Mouse (Mus musculus) CD4-positive, CD25-positive, alpha-beta regulatory T cell, adult 4 months (primary cell): ENCODE measurements around the gene Scfd2. TPM values are rescaled to one million over a fixed set of nuclear protein-coding genes. Genes with fewer than 3 reads are reported as not detected.
A peak's percentile ranks its signal among the peaks of the same experiment; 100 is the strongest.

Source experiments
- ATAC-seq: one replicate; pipeline ENCODE4 v1.8.0; 2017
- polyA plus RNA-seq, 2 experiments: library from polyadenylated mRNA; unstranded; fragments of 100-300 nt; shearing (Covaris generic); gene quantifications; one replicate each; pipeline ENCODE4 v1.2.1; 2017

Gene Scfd2
- polyA plus RNA-seq, 2 experiments from 2014 or later: 18.6 to 20.9 TPM

DNA sequence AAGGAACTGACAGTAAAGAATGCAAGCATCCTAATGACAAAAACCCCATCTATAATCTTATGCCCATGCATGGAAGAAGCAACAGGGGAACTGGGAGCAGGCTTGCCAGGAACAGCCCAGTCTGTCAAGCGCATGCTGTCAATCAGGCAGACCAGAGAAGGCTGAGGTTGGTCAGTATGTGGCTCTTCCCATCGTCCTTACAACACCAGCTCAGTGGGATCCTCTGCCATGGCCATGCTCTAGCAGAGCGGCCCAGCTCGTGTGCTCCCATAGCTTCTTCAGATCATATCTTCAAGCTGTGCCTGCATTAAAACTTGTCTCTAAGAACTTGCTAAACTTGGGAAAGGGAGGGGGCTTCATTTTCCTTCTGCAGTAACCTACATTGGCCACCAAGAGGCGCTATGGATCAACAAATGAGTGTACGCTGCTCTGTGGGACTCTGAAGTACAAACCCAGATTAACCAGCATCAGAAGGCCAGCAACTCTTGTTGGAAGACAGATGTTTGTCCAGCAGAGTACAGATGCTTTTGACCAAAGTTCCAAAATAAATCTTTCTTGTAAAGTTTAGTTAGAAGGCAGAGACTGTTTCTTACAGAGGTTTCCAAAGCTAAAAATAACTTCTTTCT, 220.2 kb downstream of the Scfd2 start:
- ATAC-seq: peak; percentile 47

DNA sequence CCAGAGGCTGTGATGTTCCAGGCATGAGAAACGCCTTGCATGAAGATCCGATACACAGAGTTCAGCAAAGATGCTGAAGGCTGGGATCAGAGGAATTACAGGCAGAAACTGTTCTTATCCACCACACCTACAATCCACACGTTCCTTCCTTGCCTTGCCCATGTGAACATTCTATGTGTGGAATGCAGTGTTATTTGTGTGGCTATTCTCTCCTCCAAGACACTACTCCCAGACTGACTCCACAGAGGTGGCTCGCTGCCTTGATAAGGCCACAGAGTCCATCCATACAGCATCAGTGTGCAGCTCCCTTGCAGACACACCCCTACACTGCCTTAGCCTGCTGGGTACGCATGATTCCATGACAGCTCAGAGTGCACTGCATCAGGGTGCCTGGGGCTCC, 221.5 kb downstream of the Scfd2 start:
- no peak for ATAC-seq

GRCm38 (mm10) chr5:74307242-74307641, 224.3 kb downstream of the Scfd2 start:
- no peak for ATAC-seq

GRCm38 (mm10) chr5:74305533-74306189, 225.9 kb downstream of the Scfd2 start:
- no peak for ATAC-seq

- ATAC-seq: no peak
Measured at GRCm38 (mm10) chr5:74304767-74305166, 226.8 kb downstream of the Scfd2 start.

GRCm38 (mm10) chr5:74302331-74302730, 229.2 kb downstream of the Scfd2 start:
- ATAC-seq: no peak

DNA sequence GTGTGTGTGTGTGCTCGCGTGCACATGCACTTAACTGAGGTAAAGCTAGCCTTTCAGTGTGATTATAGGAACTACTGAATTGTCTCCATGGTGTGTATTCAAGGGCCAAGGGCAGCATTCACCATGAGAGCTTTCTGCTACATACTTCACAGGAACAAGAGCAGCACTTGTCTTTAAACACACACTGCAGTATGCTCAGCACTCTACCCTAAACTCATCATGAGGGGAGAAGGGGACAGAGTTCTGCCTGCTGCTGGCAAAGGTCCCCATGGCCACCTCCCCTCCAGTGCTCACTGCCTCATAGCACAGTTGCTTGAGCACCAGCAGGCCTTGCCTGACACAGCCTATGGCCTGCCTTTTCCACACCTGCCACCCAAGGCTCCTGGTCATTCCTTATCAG, 230.1 kb downstream of the Scfd2 start:
- ATAC-seq: no peak

- ATAC-seq: no peak
Measured at GRCm38 (mm10) chr5:74300931-74301330, 230.6 kb downstream of the Scfd2 start.

- ATAC-seq: no peak
Measured at GRCm38 (mm10) chr5:74300140-74300539, 231.4 kb downstream of the Scfd2 start.

- ATAC-seq: no peak
Measured at GRCm38 (mm10) chr5:74297113-74297512, 234.4 kb downstream of the Scfd2 start.

GRCm38 (mm10) chr5:74296096-74296495, 235.5 kb downstream of the Scfd2 start:
- no peak for ATAC-seq

- ATAC-seq: no peak
Measured at GRCm38 (mm10) chr5:74293513-74293912, 238.0 kb downstream of the Scfd2 start.

DNA sequence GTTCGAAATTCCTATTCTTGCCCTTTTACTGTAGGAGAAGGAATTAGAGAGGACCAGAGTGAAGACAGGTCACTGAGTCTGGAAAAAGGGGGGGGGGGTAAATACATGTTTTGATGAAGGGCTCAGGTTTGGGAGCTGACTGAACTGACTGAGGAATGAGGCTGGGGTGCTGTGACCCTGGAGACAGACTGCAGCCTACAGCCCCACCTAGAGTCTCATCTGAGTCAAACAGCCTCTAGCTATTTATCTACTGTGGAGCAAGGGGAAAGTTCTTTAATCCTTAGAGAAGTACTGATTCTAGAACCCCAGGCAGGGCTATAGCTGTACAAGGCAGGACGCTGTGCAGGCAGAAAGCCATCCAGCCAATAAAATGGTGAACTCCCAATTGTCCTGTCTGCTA, 239.5 kb downstream of the Scfd2 start:
- ATAC-seq: no peak

GRCm38 (mm10) chr5:74291575-74291974, 240.0 kb downstream of the Scfd2 start:
- no peak for ATAC-seq

DNA sequence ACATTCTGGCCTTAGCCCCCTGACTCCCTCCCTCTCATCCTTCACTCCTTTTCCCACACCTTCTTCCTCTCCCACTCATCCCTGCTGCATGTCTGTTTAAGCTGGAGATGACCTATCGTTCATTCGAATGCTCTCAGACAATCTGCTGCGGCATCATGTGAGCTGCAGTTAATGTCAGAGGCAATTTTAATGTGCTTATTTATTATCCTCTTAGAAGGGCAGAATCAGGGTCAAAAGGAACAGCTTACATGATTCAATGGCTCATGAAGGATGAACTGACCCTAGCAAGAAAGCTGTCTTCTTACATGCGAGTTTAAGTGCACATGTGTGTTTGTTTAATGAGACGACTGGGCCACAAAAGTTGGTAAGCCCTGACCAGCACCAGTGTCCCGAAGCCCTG, 241.6 kb downstream of the Scfd2 start:
- ATAC-seq: no peak

DNA sequence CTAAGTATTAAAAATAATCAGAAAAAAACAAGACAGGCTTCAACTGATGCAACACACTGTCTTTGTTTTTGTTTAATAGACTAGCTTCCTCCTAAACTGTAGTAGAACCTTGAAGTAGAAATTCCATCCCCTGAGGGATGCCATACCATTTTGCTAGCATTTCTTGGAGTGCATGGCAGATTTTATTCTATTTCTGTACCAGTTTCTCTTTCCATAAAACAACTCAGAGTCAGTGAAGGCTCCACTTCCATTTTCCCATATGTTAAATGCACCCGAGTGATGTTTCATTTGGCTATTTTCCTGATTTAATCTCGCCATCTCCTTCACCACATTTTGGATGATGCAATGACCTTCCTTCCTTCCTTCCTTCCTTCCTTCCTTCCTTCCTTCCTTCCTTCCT, 243.4 kb downstream of the Scfd2 start:
- ATAC-seq: no peak

- no peak for ATAC-seq
Measured at GRCm38 (mm10) chr5:74286301-74286700, 245.3 kb downstream of the Scfd2 start.

DNA sequence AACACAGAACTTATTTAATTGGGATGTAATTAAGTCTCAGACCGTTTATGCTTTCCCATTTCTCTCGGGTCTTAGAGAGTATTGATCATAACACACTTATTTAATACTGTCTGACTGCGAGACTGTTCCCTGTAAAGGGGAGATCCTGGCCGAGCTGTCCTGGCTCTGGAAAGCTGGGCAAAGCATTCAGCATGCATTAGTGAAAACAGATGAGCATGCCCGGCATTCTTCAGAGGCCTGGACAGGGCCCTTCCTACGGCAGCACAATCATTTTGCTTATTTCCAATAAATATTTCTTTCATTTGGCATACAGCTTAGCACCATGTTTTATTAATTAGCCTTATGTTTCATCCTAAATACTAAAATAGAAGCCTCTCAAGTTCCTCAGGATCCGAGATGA, 245.8 kb downstream of the Scfd2 start:
- ATAC-seq: no peak

DNA sequence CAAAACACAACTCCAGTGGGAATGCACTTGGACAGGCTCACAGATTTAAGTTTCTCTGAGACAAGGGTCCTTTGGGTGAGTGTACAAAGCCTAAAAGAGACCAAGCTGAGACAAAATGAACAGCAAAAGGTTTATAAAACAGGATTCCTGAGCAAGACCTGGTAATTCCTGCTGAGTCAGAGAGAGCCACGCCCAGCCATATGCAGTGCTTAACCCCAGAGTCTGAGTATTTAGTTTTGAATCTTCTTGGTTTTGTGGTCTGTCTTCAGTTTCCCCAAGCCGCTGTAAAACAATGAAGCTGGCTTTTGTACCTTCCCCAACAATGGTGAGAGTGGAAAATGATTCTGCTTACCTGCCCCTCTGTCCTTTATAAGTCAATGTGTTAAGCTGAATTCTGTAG, 246.3 kb downstream of the Scfd2 start:
- no peak for ATAC-seq

- ATAC-seq: no peak
Measured at GRCm38 (mm10) chr5:74283545-74283944, 248.0 kb downstream of the Scfd2 start.

DNA sequence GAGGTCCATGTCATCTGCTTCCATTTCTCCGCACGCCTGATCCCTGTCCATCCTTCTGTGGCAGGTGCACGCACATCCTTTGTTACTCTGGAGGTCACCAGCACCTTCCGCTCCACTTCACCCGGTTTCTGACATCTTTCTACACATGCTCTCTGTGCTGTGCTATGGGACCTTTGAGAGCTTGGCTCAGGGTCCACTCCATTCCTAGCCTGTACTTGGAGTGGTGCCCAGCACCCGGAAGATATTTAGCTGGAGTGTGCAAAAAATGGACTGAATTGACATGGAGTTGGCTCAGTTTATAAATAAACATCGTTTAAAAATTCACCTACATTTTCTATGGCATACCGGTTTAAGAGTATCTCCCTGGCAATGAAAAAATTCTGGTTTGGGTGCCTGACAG, 250.1 kb downstream of the Scfd2 start:
- ATAC-seq: no peak

- ATAC-seq: no peak
Measured at GRCm38 (mm10) chr5:74279673-74280072, 251.9 kb downstream of the Scfd2 start.

DNA sequence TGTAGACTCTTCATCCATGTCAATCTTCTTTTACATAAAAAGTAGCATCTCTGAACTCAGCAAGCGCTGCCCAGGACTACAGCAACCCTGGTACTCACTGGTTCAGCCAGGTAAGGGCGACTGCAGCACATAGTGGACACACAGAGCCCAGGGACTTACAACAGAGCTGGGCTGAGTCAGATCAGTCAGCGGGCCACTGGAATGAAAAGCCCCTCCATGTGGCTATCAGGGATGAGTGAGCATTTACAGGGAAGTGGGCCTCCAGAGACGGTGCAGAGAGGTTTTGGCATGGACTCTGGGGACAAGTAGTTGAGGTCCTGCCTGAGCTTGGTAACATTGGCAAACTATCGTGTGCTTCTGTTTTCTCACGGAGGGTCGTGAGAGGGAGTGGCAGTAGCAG, 253.1 kb downstream of the Scfd2 start:
- no peak for ATAC-seq

- ATAC-seq: peak; percentile 84
Measured at GRCm38 (mm10) chr5:74277712-74278111, 253.8 kb downstream of the Scfd2 start.

- no peak for ATAC-seq
Measured at GRCm38 (mm10) chr5:74277216-74277615, 254.3 kb downstream of the Scfd2 start.
